Mouse (Mus musculus): ENCODE results near the gene Ripk1.

Ripk1 gene

DNA sequence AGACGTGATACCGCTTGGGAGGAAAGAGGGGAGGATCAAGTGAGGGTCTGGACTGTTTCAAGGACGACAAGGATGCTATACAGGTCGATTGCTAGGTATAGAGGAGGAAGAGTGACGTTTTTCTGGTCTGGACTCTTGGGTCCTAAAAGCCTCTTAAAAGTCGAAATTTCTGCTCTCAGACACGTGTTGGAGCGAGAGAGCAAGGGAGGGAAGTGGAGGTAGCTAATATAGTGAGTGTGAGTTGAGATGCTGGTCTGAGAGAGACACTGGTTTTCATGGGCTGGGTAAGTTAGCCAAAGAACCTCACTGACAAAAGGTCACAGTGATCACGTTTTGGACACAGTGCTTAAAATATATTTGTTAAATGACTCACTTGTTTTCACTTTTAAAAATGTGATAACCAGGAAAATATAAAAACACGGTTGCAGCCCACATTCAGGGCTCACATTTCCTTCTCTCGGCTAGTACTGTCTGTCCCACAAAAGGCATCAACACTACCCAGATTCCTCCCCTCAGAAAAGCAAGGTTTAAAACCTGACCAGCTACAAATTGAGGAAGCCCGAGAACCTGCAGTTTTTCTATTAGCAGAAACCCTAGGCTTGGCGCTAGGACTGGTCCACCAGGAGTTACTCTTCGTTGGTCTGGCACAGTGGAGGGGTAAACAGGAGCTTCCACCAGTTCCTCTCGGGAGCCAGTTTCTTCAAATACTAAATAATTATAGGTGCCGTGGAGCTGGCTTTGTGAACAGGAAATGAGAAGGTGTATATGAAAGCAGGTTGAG lies 76.5 kb downstream of the Ripk1 start:
- DNase-seq: no peak

DNA sequence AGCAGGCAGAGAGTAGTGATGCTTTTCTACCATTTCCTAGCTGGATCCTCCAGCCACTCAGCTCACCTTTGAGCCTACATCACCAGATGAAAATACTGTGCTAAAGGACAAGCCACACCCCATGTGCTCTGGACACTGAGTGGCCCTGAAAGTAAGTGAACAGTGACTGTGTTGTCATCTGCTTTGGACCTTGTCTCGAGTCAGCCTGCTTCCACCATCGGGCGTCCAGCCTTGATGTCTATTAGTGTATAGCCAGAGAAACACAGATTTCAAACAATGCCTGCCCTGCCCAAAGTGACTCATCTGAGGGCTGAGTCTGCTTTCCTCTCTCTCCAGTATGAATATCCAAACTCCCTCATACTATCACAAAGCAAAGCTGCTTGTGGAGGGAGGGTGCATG lies 77.6 kb downstream of the Ripk1 start:
- DNase-seq: no peak

GRCm38 (mm10) chr13:34081926-34082325 lies 79.8 kb downstream of the Ripk1 start:
- DNase-seq: no peak

GRCm38 (mm10) chr13:34084026-34084750 lies 82.0 kb downstream of the Ripk1 start:
- DNase-seq: no peak
